Mouse (Mus musculus) heart, postnatal 0 days (tissue): ENCODE measurements around the gene Gstm3.
A peak's percentile ranks its signal among the peaks of the same experiment; 100 is the strongest.

ENCODE experiments used
- CTCF ChIP-seq: IDR thresholded peaks from 2 replicates; pipeline ENCODE4 v1.5.1; 2016; ENCODE audit warnings: antibody characterized with exemption, control low read depth, low read depth
- EP300 ChIP-seq: IDR thresholded peaks from 2 replicates; pipeline ENCODE4 v1.6.1; 2016; ENCODE audit warnings: antibody characterized with exemption, low read depth

- TF ChIP-seq EP300 (no peak), CTCF (peak; percentile 76)
These were observed 29.7 kb downstream of the Gstm3 start for GRCm38 (mm10) chr3:107939403-107939802.
